Mouse (Mus musculus) heart, postnatal 36 days (tissue): ENCODE results near the gene Ddx46. TPM values are rescaled to one million over a fixed set of nuclear protein-coding genes. Genes with fewer than 3 reads are reported as not detected.

Experiments
- DNase-seq, 2 experiments: peaks; one replicate each; pipeline ENCODE4 v3.0.0; 2021 to 2022
- intact Hi-C: fragments of 180-260 bp; cut with DNase I; formaldehyde crosslinking; loops from one replicate; pipeline ENCODE4 v1.15.1; 2025
- total RNA-seq, 2 experiments: library from RNA; stranded (reverse); gene quantifications; 2 replicates each; pipeline ENCODE4 v1.2.3; 2021

The Ddx46 gene
- total RNA-seq, 2 experiments from 2014 or later, result 21.4 to 23.2 TPM

DNA sequence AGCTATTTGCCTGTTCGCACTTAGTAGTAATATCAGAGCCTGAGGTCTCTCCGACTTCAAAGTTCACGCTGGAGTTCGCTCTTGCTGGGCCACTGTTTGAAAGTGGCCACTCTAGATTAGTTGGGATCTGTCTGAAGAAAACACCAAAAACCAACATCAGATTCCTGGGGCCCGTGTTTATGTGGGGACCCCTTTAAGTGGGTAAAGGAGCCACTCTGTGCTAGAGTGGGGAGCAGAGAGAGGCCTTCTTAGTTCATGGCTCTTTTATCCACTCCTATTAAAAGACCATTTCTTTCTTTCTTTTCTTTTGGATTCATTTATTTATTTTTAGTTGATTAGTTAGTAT, 80.3 kb downstream of the Ddx46 start:
- DNase-seq, result no peak
- intact Hi-C loops, result loop anchor here (1.0 kb wide), 1 partner anchor 12 kb away; the partner anchor contains the start of gene Pcbd2

DNA sequence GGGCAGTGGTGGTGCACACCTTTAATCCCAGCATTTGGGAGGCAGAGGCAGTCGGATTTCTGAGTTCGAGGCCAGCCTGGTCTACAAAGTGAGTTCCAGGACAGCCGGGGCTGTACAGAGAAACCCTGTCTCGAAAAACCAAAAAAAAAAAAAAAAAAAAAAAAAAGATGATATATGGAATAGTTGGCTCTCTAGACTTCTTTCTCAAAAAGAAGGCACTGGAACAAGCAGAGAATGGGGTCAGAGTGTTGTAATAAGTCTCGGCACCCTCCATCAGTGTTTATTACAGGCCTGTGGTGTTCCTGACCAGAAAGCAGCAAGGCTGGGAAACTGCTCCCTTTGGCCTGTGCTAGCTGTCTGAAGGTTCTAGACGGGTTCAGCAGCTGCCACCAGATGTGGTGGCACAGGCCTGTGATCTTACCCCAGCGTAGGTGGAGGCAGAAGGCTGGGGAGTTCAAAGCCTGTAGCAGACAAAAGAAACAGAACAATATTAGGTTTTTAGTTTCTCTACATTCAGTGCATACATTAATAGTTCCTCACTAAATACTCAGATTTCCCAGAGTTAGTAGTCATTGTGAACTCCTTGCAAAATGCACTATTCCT, 81.2 kb downstream of the Ddx46 start:
- intact Hi-C loops, result loop anchor here (1.0 kb wide), 1 partner anchor 11 kb away; the partner anchor contains the start of gene Pcbd2
- no peak for DNase-seq

DNA sequence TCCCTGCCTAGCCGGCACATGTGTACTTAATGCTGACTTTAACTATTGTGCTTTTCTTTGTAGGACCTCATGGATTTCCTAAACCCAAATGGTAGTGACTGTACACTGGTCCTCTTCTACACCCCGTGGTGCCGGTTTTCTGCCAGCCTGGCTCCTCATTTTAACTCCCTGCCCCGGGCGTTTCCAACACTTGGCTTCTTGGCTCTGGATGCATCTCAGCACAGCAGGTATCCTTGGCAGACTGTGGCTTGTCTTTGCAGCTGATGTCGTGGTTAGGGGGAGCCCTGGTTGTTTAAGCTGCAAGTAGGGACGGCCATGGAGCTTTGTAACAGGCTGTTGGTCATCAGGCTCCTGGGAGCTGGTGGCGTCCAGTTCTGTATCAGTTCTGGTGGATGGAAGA, 86.7 kb downstream of the Ddx46 start:
- intact Hi-C loops, result loop anchor here (10.0 kb wide), 1 partner anchor 433 kb away; no protein-coding TSS in a partner anchor
- DNase-seq, result no peak

DNA sequence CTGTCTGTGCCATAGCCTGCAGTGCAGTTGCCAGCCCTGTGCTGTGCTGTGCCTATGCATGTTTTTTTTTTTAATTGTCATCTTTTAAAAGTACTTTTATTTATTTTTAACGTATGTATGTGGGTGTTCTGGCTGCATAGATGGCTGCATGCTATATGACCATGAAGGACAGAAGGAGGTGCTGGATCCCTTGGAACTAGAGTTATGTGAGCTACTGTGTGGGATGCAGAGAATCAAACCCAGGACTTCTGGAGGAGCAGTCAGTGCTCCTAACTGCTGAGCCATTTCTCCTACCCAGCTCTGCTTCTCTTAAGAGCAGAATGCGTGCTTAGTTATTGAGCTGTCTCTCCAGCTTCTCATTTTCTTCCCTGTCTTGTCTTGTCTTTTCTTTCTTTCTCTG, 87.2 kb downstream of the Ddx46 start:
- no peak for DNase-seq
- intact Hi-C loops, result loop anchor here (10.0 kb wide), 1 partner anchor 433 kb away; no protein-coding TSS in a partner anchor

DNA sequence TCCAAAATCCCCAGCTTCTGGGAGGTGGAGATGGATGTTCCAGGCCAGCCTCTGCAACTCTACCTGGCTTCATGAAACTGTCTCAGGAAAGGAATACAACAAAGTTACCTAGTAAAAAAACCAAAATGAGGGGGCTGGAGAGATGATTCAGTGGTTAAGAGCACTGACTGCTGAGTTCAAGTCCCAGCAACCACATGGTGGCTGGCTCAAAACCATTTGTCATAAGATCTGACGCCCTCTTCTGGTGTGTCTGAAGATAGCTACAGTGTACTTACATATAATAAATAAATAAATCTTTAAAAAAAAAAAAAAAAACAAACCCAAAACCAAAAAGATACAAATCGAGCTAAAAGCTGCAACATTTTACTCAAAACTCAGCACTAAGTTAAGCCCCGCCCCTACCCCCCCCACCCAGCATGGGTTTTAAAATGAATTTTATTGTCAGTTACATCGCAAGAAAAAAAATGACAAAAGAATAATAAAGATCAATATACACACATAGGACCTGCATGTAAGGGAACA, 91.8 kb downstream of the Ddx46 start:
- no peak for DNase-seq
- intact Hi-C loops, result loop anchor here (1.0 to 10.0 kb wide), 4 partner anchors 11 to 428 kb away; partner anchors contain the start of gene B230219D22Rik

DNA sequence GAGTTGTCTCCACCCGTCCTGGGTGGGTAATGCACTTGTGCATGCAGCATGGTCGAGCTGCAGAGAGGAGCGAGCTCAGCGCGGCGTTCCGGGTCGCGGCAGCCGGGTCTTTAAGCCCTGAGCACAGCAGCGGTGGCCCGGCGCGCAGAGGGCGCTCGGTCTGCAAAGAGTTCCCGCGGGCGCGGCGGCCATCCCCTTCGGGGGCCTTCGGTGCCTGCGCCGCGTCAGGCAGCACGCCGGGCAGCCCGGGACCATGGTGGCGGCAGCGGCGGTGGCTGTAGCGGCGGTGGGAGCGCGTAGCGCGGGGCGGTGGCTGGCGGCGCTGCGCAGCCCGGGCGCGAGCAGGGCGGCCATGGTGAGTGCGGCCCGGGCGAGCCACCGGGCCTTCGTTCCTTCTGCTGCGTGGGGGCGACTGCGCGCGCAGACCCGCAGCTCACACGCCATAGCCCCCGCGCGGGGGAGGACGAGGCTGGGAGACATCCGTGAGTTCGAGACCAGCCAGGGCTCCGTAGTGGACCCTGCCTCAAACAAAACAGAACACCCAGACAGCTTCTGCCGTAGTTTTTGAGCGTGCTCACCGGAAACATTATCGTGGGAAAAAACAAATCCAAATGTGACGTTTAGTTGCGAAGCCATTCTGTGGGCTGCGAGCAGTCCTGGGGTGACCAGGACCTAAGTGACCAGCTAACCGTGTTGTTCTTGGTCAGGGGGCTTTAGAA, 92.5 kb downstream of the Ddx46 start, which contains the start of gene Pcbd2:
TSS of gene Pcbd2 (plus strand) at position 249 of the 719 bp plus-strand sequence.
- intact Hi-C loops, result loop anchor here (1.0 to 10.0 kb wide), 4 partner anchors 12 to 428 kb away; partner anchors contain the start of gene B230219D22Rik
- peak; percentile 87 to 90 for DNase-seq

DNA sequence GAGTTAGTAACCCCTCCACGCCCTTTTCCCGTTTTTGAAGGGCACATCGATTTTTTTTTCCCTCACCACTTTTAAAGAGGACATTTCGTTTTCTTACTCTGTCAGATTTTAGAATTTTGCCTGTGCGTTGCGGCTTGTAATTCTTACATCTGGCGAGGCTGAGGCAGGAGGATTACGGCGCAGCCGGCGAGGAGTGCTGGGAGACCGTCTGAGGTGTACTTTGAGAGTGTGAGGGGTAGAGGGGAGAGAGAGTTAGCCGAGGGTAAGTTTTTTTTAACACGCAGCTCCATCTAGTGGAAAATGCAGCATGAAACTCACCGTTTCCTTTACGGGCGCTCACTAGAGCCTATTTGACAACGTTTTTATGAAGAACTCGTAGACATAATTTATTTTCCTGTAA, 93.0 kb downstream of the Ddx46 start:
- intact Hi-C loops, result loop anchor here (1.0 to 10.0 kb wide), 5 partner anchors 13 to 427 kb away; partner anchors contain the start of gene B230219D22Rik
- peak; percentile 71 to 78 for DNase-seq

DNA sequence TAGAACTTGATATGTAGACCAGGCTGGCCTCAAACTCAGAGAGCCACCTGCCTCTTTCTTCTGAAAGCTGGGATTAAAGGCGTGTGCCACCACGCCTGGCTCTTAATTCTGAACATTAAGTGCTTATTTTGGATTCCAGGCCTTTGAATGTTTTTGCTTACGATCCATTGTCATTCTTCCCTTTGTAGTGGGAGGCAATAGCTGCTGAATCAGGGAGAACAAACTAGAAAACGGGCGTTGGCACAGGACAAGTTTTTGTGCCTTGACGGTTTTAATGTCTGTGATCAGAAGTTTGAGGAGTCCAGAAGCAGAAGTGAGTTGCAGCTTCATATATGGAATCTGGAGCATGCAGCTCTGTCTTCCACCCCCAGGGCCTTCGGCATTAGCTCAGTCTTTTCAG, 95.9 kb downstream of the Ddx46 start:
- no peak for DNase-seq
- intact Hi-C loops, result no loop called here

Other genes starting within 250 kb of the Ddx46 start
- not detected for gene Slc34a1, start 236.8 kb upstream of the Ddx46 start, total RNA-seq
- gene Pfn3, start 219.8 kb upstream of the Ddx46 start, total RNA-seq, result not detected
- not detected for gene F12, start 208.2 kb upstream of the Ddx46 start, total RNA-seq
- gene Grk6, start 190.0 kb upstream of the Ddx46 start, total RNA-seq, result 10 to 100 TPM; 17.6 to 18.1 TPM
- under 1 TPM; 0.58 to 0.70 TPM for gene Prr7, start 170.8 kb upstream of the Ddx46 start, total RNA-seq
- 1 to 10 TPM; 9.4 to 9.6 TPM for gene Dbn1, start 146.9 kb upstream of the Ddx46 start, total RNA-seq
- gene Pdlim7, start 121.4 kb upstream of the Ddx46 start, total RNA-seq, result 10 to 100 TPM; 49.3 to 49.9 TPM
- 1 to 10 TPM; 2.2 to 2.7 TPM for gene Dok3, start 105.7 kb upstream of the Ddx46 start, total RNA-seq
- 10 to 100 TPM; 14.4 to 14.7 TPM for gene Ddx41, start 98.4 kb upstream of the Ddx46 start, total RNA-seq
- 10 to 100 TPM; 13.7 to 18.1 TPM for gene Fam193b, start 63.9 kb upstream of the Ddx46 start, total RNA-seq
- 10 to 100 TPM; 85.3 to 86.2 TPM for gene Tmed9, start 61.3 kb upstream of the Ddx46 start, total RNA-seq
- 1 to 10 TPM; 9.0 to 9.7 TPM for gene B4galt7, start 35.1 kb upstream of the Ddx46 start, total RNA-seq
- gene Caml, start 12.0 kb upstream of the Ddx46 start, total RNA-seq, result 10 to 100 TPM; 12.5 TPM
- gene B230219D22Rik, start 58.1 kb downstream of the Ddx46 start, total RNA-seq, result 10 to 100 TPM; 39.6 to 45.0 TPM
- gene Txndc15, start 79.6 kb downstream of the Ddx46 start, total RNA-seq, result 10 to 100 TPM; 42.6 to 45.8 TPM
- gene Pcbd2, start 92.3 kb downstream of the Ddx46 start, total RNA-seq, result 10 to 100 TPM; 45.2 to 49.6 TPM
- gene Catsper3, start 149.5 kb downstream of the Ddx46 start, total RNA-seq, result not detected
- gene Pitx1, start 201.2 kb downstream of the Ddx46 start, total RNA-seq, result not detected